Mouse (Mus musculus): ENCODE results near the gene Aldh3a2.

DNA sequence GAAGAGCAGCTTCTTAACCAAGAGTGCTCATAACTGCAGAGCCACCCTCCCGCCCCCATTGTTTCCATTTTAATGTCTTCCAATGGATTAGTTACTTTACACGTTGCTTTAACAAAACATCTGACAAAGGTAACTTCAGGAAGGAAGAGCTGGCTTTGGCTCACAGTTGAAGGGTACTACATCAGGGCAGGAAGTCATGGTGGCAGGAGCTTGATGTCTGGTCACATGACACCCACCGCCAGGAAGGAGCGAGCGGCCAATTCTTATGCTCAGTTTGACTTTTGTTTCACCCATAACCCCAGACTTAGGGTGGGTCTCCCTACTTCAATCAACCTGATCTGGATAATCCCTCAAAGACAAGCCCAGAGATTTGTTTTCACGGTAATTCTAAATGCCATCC is 8.2 kb downstream of the Aldh3a2 start:
- TF ChIP-seq CTCF (IDR thresholded peaks at IDR 0.05; ENCODE audit: extremely low read depth, insufficient read depth, insufficient read length, insufficient replicate concordance) (no peak), POLR2A (IDR thresholded peaks at IDR 0.05; ENCODE audit: low read depth, low read length) (no peak)
